Mouse (Mus musculus) ES-Bruce4 (cell line): ENCODE results near the gene Cntn4.

ENCODE experiments used
- CTCF ChIP-seq: IDR thresholded peaks from one replicate; pipeline ENCODE4 v1.8.1; 2011; ENCODE audit warnings: low read depth, low read length
- EP300 ChIP-seq: IDR thresholded peaks from 2 replicates; pipeline ENCODE4 v1.6.1; 2011; ENCODE audit warnings: low read depth, low read length; ENCODE audit not compliant: insufficient read depth

DNA sequence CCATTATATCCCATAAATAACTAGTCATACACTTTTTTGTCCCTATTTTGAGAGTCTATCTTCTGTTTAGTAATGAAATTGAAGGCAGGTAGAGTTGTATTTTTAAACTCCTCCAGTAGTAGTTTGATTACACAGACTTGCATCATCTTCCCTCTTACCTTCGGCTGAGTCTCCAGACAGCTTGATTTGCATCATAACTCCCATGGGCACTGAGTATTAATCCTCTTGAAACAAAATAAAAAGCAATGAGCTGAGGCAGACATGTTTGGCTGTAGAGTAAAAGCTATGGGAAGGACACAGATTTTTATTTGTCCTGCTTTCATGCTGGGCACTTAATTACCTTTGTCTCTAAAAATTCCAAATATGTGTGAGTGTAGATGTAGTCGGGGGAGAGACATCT is 476.1 kb downstream of the Cntn4 start:
- TF ChIP-seq EP300 (no peak), CTCF (no peak)
